Mouse (Mus musculus) limb, embryonic 12.5 days (tissue): ENCODE data around the gene Catsperz. TPM values are rescaled to one million over a fixed set of nuclear protein-coding genes. Genes with fewer than 3 reads are reported as not detected.

Source experiments
- microRNA-seq: library from miRNA; unstranded; fragments of <30 nt; microRNA quantifications from one replicate; pipeline ENCODE4, GENCODE M21; 2017
- polyA plus RNA-seq: library from polyadenylated mRNA; unstranded; fragments of >200 nt; fragmentation: Nextera tagmentation; extraction: Ambion mirVana; gene quantifications from 2 replicates; pipeline ENCODE4 v1.2.1, GENCODE M21; 2016

The Catsperz gene
- polyA plus RNA-seq, 1 experiment from 2014 or later, result 1.0 TPM

Small RNAs within 50 kb of the gene (microRNA-seq; reads per million reads assigned to microRNA genes)
- not detected for gene Mir6990

Other genes starting within 250 kb of the Catsperz start
- 11.3 and 13.4 TPM in 2 replicates for gene Rps6ka4, start 84.7 kb downstream of the Catsperz start, polyA plus RNA-seq
- gene Ccdc88b, start 67.2 kb downstream of the Catsperz start, polyA plus RNA-seq, result 0.33 and 0.51 TPM in 2 replicates
- gene Trmt112, start 15.7 kb downstream of the Catsperz start, polyA plus RNA-seq, result 165 and 167 TPM in 2 replicates
- 158 and 164 TPM in 2 replicates for gene Prdx5, start 15.3 kb downstream of the Catsperz start, polyA plus RNA-seq
- 6.4 and 8.5 TPM in 2 replicates for gene Esrra, start 3.6 kb downstream of the Catsperz start, polyA plus RNA-seq
- 0.40 and 0.60 TPM in 2 replicates for gene Kcnk4, start 9.1 kb upstream of the Catsperz start, polyA plus RNA-seq
- 67.3 and 68.2 TPM in 2 replicates for gene Bad, start 16.5 kb upstream of the Catsperz start, polyA plus RNA-seq
- gene Gpr137, start 17.1 kb upstream of the Catsperz start, polyA plus RNA-seq, result 23.8 and 27.9 TPM in 2 replicates
- gene Ppp1r14b, start 49.6 kb upstream of the Catsperz start, polyA plus RNA-seq, result 245 and 288 TPM in 2 replicates
- 41.4 and 41.7 TPM in 2 replicates for gene Plcb3, start 51.1 kb upstream of the Catsperz start, polyA plus RNA-seq
- 65.8 and 73.6 TPM in 2 replicates for gene Fkbp2, start 55.1 kb upstream of the Catsperz start, polyA plus RNA-seq
- 53.8 and 55.2 TPM in 2 replicates for gene Vegfb, start 62.3 kb upstream of the Catsperz start, polyA plus RNA-seq
- 21.2 and 22.8 TPM in 2 replicates for gene Dnajc4, start 67.2 kb upstream of the Catsperz start, polyA plus RNA-seq
- 20.1 and 22.6 TPM in 2 replicates for gene Nudt22, start 70.7 kb upstream of the Catsperz start, polyA plus RNA-seq
- 10.8 and 11.0 TPM in 2 replicates for gene Trpt1, start 70.8 kb upstream of the Catsperz start, polyA plus RNA-seq
- gene Fermt3, start 94.1 kb upstream of the Catsperz start, polyA plus RNA-seq, result 7.1 and 7.8 TPM in 2 replicates
- 292 and 312 TPM in 2 replicates for gene Stip1, start 114.6 kb upstream of the Catsperz start, polyA plus RNA-seq
- gene Macrod1, start 131.4 kb upstream of the Catsperz start, polyA plus RNA-seq, result 12.3 and 13.2 TPM in 2 replicates
- gene Flrt1, start 180.3 kb upstream of the Catsperz start, polyA plus RNA-seq, result 3.5 and 4.4 TPM in 2 replicates